Mouse (Mus musculus): ENCODE results near the gene Grk1.

Gene Grk1

GRCm38 (mm10) chr8:13428156-13428555, 23.3 kb downstream of the Grk1 start:
- DNase-seq (ENCODE audit: low spot score) = no peak

- DNase-seq (ENCODE audit: low spot score) = no peak
Measured at GRCm38 (mm10) chr8:13430412-13430811, 25.5 kb downstream of the Grk1 start.

GRCm38 (mm10) chr8:13430866-13431265, 26.0 kb downstream of the Grk1 start:
- no peak for DNase-seq (ENCODE audit: low spot score)

DNA sequence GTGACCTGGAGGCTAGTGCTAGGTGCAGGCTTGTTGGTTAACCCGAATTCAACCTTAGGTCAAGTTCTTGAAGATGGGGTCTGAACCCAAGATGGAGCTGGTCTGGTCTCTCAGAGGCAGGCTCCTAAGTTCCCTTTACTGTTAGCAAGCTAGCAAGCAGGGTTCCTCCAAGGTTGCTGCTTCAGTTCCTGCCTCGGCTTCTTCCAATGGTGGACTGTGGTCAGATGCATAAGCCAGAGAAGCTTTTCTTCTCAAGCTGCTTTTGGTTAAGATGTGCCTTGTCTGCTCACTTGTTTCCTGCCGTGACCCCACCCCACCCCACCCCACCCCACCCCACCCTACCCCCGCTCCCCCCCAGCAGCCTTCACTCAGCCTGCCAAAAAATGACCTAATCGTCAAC, 28.2 kb downstream of the Grk1 start:
- DNase-seq (ENCODE audit: low spot score) = no peak

- DNase-seq (ENCODE audit: low spot score) = no peak
Measured at GRCm38 (mm10) chr8:13434889-13435288, 30.0 kb downstream of the Grk1 start, which contains the start of gene Tmem255b. Tmem255b (plus strand) TSS chr8:13435189.

- DNase-seq (ENCODE audit: low spot score) = no peak
Measured at GRCm38 (mm10) chr8:13436052-13436451, 31.2 kb downstream of the Grk1 start.

- DNase-seq (ENCODE audit: low spot score) = no peak
Measured at GRCm38 (mm10) chr8:13437531-13437930, 32.6 kb downstream of the Grk1 start.

DNA sequence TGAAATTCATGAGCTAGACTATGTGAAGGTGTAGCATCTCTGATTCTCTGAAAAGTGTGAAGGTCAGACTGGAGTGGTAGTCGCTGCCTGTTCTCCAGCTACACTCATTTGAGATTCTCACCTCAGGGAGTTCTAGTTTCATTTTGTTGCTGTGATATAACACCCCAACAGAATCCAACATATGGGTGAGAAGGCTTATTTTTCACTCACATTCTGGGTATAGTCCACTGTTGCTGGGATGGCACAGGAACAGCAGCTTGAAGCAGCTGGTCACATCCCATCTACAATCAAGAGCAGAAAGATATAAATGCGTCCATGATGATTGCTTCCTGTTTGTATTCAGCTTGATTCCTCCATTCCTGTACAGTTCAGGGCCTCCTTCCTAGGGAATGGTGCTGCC, 37.3 kb downstream of the Grk1 start:
- no peak for DNase-seq (ENCODE audit: low spot score)

- no peak for DNase-seq (ENCODE audit: low spot score)
Measured at GRCm38 (mm10) chr8:13446456-13446855, 41.6 kb downstream of the Grk1 start.

DNA sequence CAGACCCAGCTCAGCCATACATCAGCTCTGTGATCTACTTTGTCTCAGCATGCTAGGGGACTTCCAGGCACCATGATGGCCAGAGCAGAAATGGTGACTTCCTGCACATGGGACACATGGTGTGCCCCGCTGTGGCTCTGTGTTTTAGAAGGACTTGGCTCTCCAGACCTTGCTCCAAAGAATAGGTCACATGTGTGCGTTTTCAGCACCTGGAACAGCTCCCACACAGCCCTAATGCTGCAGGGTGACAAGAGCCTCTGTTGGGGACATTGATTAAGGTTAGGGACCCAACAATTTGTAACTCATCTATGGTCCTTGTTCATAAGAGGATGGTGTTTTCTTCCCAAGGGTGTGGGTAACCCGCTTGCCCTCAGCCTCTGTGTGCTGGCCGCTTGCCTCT, 43.3 kb downstream of the Grk1 start:
- DNase-seq (ENCODE audit: low spot score) = peak; percentile 81

DNA sequence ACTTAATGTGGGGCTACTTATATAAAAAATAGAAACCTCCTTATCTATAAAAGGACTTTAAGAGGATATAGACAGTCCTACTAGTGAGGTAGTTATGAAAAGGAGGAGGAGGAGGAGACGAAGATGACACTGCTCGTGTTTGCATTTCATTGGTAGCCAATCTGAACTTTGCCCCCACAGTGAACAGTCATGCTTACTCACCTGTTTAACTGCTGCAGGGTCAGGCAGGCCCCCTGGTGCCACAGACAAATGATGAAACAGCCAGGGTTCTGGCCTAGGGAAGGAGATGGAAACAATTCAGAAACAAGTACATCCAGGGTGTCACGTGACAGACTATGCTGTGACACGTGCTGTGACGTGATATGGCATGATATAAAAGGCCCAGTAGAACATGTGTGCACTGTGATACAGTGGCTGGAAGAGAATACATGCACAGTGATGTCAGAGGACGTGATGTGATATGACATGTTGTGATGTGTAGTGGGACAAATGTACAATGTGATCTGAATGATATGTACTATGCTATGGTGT, 46.9 kb downstream of the Grk1 start:
- no peak for DNase-seq (ENCODE audit: low spot score)

DNA sequence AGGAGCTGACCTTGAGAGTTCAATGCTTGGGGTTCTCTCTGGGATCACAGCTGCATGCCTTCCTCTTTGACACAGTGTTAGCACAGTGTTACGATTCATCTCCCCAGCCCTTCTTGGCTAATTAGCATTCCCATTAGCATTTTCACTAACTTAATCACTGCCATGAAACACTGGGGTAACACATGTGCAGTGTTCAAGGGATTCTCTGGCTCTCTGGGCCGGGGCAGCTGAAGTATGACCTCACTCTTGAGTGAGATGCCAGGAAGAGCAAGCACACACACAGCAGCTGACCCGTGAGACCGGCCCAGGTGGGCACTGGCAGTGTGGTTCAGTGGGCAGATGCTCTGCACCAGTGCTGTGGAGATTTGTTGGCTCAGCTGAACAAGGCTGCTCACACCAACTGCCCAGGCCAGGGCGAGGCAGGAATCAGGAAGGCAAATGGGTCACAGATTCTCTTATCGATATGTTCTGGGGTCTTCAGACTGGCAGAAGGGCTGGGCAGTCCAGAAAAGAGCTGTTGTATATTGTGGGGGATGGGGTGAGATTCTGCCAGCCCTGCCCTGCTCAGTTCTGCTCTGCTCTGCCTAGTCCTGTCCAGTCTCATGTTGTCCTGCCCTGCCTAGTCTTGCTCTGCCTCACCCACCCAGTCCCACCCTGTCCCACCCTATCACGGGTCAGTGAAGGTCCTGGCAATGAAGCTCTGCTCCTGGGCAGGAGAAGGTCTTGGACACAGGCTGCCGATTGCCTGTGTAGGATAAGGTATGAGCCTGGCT, 49.6 kb downstream of the Grk1 start:
- no peak for DNase-seq (ENCODE audit: low spot score)

- DNase-seq (ENCODE audit: low spot score) = peak; percentile 83
Measured at GRCm38 (mm10) chr8:13455295-13455694, 50.4 kb downstream of the Grk1 start.

DNA sequence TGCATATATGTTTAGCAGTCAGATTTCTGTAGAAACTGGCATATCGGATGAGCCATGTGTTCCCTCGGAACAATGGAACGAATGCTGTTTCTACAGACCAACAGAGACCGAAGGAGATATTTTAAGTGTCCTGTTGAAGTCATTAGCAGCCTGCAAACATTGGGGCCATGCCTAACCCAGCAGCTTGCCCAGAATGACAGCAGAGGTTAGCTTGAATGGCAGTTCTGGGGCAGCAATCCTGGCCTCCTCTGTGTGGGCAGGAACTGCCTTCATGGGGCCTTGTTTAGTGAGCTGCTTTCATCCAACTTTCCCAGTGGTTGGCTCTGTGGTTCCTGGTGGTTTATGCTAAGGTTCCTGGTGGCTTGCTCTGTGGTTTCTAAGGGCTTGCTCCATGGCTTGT, 54.5 kb downstream of the Grk1 start:
- DNase-seq (ENCODE audit: low spot score) = peak; percentile 62

DNA sequence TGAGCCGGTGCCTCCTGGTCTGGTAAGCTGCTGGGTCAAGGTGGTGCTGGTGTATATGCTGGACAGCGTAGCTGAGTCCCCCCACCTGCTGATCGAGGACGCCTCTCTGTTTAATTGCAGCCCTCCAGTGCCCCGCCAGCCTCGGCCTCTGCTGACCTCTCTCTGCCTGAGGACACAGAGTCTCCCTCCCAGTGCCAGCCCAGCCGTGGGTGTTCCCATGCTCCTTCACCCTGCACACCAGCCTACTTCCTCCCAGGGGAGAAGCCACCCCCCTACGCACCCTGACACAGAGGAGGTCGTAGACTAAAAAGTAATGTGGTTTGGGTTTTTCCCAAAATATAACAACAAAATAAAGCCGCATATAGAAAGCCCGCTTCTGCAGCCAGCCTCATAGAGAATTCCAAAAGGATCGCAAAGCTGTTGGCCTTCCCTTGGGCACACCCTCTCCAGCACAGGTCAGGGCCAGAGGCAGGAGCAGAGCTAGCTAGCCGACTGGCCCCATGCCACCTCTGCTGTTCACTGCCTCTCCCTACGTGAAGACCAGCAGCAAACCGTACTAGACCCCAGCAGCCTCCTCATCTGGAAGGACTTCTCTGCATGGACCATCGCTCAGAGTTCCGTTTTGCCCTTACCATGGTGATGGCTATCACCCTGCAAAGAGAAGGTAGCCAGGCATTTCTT, 56.3 kb downstream of the Grk1 start:
- DNase-seq (ENCODE audit: low spot score) = peak; percentile 48

DNA sequence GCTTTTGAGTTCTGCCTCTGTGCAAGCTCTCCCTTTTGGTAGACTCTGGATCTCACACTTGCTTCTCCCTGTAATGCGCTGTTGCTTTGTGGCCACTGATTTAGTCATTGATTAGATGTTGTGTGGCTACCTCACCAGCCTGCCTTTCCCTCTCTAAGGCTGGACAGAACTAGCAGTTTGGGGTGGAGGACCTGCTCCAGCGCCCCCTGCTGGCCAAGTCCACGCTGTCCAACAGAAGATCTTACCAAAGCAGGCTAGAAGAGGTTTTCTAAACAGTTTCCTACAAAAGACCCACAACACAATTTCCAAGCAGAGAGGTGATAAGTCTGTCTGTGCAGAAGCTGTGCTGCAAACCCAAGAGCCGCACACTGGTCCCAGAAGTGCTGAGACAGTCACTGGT, 57.0 kb downstream of the Grk1 start:
- peak; percentile 86 for DNase-seq (ENCODE audit: low spot score)

- peak; percentile 84 for DNase-seq (ENCODE audit: low spot score)
Measured at GRCm38 (mm10) chr8:13462392-13462791, 57.5 kb downstream of the Grk1 start.

GRCm38 (mm10) chr8:13465324-13465723, 60.4 kb downstream of the Grk1 start:
- DNase-seq (ENCODE audit: low spot score) = no peak

- peak; percentile 64 for DNase-seq (ENCODE audit: low spot score)
Measured at GRCm38 (mm10) chr8:13466989-13467388, 62.1 kb downstream of the Grk1 start.

DNA sequence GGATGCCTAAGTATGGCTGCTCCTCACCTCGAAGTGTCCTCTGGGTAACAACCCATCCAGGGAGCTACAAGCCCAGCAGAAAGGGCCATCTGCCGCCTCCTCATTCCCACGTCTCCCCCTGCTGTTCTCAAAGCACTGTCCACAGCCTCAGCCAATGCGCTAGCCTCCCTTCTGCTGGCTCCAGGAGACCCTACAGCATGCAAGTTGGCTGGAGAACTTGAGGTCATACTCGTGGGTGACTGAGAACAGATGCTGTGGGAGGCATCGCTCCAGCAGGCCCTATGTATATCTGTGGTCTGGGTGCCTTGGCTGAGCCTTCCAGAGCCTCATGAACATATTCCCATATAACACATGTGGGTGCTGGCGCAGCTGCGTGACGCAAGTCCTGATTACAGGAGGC, 63.9 kb downstream of the Grk1 start:
- no peak for DNase-seq (ENCODE audit: low spot score)

GRCm38 (mm10) chr8:13471484-13471883, 66.6 kb downstream of the Grk1 start:
- no peak for DNase-seq (ENCODE audit: low spot score)

Data from adipocyte (in vitro differentiated cells).